Mouse (Mus musculus) olfactory bulb, adult 2 months (tissue): ENCODE measurements around the gene Midn.

Experiments used
- CTCF ChIP-seq: fragments of 200-500 bp; IDR thresholded peaks from 2 replicates; pipeline ENCODE4 v1.5.1; 2012; ENCODE audit warnings: low read depth, mild to moderate bottlenecking, low read length, moderate library complexity; ENCODE audit not compliant: insufficient read depth
- POLR2A ChIP-seq: fragments of 200-500 bp; IDR thresholded peaks from 2 replicates; pipeline ENCODE4 v1.6.1; 2012; ENCODE audit warnings: mild to moderate bottlenecking, low read depth, low read length, moderate library complexity; ENCODE audit not compliant: insufficient read depth

GRCm38 (mm10) chr10:80104181-80104580 is 43.9 kb upstream of the Midn start:
- TF ChIP-seq CTCF (no peak), POLR2A (no peak)
